Mouse (Mus musculus): ENCODE measurements at regions not wholly inside any gene's neighbourhood (a gene's known extent, or its start where the extent isn't known, plus 50 kb on each side); places are given as distances from the start of the nearest gene placed in this dataset.

- TF ChIP-seq CTCF (IDR thresholded peaks at IDR 0.05; ENCODE audit: extremely low read depth, insufficient read depth, low read length) (no peak), POLR2A (IDR thresholded peaks at IDR 0.05; ENCODE audit: extremely low read depth, insufficient read depth, low read length) (no peak)
Measured at GRCm38 (mm10) chr6:84414400-84414799, 179.3 kb downstream of the Cyp26b1 start.
